Mouse (Mus musculus) liver, adult (tissue): ENCODE measurements around the gene Nkpd1.
A peak's percentile ranks its signal among the peaks of the same experiment; 100 is the strongest.

ENCODE experiments used
- GATA4 ChIP-seq: IDR thresholded peaks from 2 replicates; pipeline ENCODE4 v1.6.1; 2014; ENCODE audit warnings: mild to moderate bottlenecking, low read length; ENCODE audit not compliant: insufficient replicate concordance

Nkpd1 gene

GRCm38 (mm10) chr7:19524420-19525104 is 6.9 kb downstream of the Nkpd1 start:
- TF ChIP-seq GATA4: no peak

- TF ChIP-seq GATA4: no peak
Observed at GRCm38 (mm10) chr7:19525105-19525481, 7.5 kb downstream of the Nkpd1 start.

- no peak for TF ChIP-seq GATA4
Observed at GRCm38 (mm10) chr7:19531077-19531476, 13.4 kb downstream of the Nkpd1 start.

- TF ChIP-seq GATA4: no peak
Observed at GRCm38 (mm10) chr7:19532240-19532639, 14.6 kb downstream of the Nkpd1 start.

GRCm38 (mm10) chr7:19534676-19535075 is 17.0 kb downstream of the Nkpd1 start:
- TF ChIP-seq GATA4: no peak

GRCm38 (mm10) chr7:19540771-19541566 is 23.3 kb downstream of the Nkpd1 start:
- TF ChIP-seq GATA4: no peak

- TF ChIP-seq GATA4: no peak
Observed at GRCm38 (mm10) chr7:19541681-19542154, 24.1 kb downstream of the Nkpd1 start.

- TF ChIP-seq GATA4: no peak
Observed at GRCm38 (mm10) chr7:19542155-19542691, 24.6 kb downstream of the Nkpd1 start.

- no peak for TF ChIP-seq GATA4
Observed at GRCm38 (mm10) chr7:19543584-19543983, 25.9 kb downstream of the Nkpd1 start.

GRCm38 (mm10) chr7:19546007-19546406 is 28.4 kb downstream of the Nkpd1 start:
- TF ChIP-seq GATA4: no peak

GRCm38 (mm10) chr7:19547344-19547969 is 29.8 kb downstream of the Nkpd1 start:
- TF ChIP-seq GATA4: no peak

GRCm38 (mm10) chr7:19549394-19549793 is 31.8 kb downstream of the Nkpd1 start:
- TF ChIP-seq GATA4: no peak

- TF ChIP-seq GATA4: peak; percentile 43; the same call in 1 of the 2 replicates
Observed at GRCm38 (mm10) chr7:19551634-19552033, 34.0 kb downstream of the Nkpd1 start.

- TF ChIP-seq GATA4: no peak
Observed at GRCm38 (mm10) chr7:19552443-19552842, 34.8 kb downstream of the Nkpd1 start.

- TF ChIP-seq GATA4: no peak
Observed at GRCm38 (mm10) chr7:19554168-19554567, 36.5 kb downstream of the Nkpd1 start.
